Mouse (Mus musculus) midbrain, postnatal 0 days (tissue): ENCODE measurements at regions not wholly inside any gene's neighbourhood (a gene's known extent, or its start where the extent isn't known, plus 50 kb on each side); places are given as distances from the start of the nearest gene placed in this dataset.
A peak's percentile ranks its signal among the peaks of the same experiment; 100 is the strongest.

Source experiments
- ATAC-seq: fragments of 200-750 bp; cut with Nextera tagmentation; 2 replicates; pipeline ENCODE4 v1.8.0; 2017; ENCODE audit warnings: moderate number of reproducible peaks, mild to moderate bottlenecking, moderate TSS enrichment, moderate library complexity; ENCODE audit not compliant: low FRiP score
- DNase-seq: peaks from one replicate; pipeline ENCODE4 v3.0.0-alpha.2; 2015; ENCODE audit warnings: low spot score
- H3K27ac ChIP-seq: fragments of 300-500 bp; sonication (generic); 2 replicates; pipeline ENCODE4 v1.5.1; 2014; ENCODE audit warnings: low read depth, mild to moderate bottlenecking, low read length, mixed read lengths
- H3K27me3 ChIP-seq: fragments of 300-500 bp; sonication (generic); 2 replicates; pipeline ENCODE4 v1.6.1; 2014; ENCODE audit warnings: low read length, control low read depth, mixed read lengths; ENCODE audit not compliant: insufficient read depth
- H3K36me3 ChIP-seq: fragments of 300-500 bp; sonication (generic); 2 replicates; pipeline ENCODE4 v1.6.1; 2014; ENCODE audit warnings: low read length, control low read depth, mixed read lengths; ENCODE audit not compliant: insufficient read depth
- H3K4me1 ChIP-seq: fragments of 300-500 bp; sonication (generic); 2 replicates; pipeline ENCODE4 v1.6.1; 2014; ENCODE audit warnings: mild to moderate bottlenecking, control low read depth, antibody characterized with exemption, low read length, mixed read lengths; ENCODE audit not compliant: insufficient read depth
- H3K4me2 ChIP-seq: fragments of 300-500 bp; sonication (generic); 2 replicates; pipeline ENCODE4 v1.6.1; 2014; ENCODE audit warnings: low read depth, mild to moderate bottlenecking, low read length, mixed read lengths; ENCODE audit not compliant: poor library complexity, severe bottlenecking
- H3K4me3 ChIP-seq: fragments of 300-500 bp; sonication (generic); 2 replicates; pipeline ENCODE4 v1.5.1; 2014; ENCODE audit warnings: low read depth, mild to moderate bottlenecking, low read length, moderate library complexity
- H3K9ac ChIP-seq: fragments of 300-500 bp; sonication (generic); replicated peaks from 2 replicates; pipeline ENCODE4 v1.6.1; 2014; ENCODE audit warnings: mild to moderate bottlenecking, low read length, moderate library complexity, mixed read lengths; ENCODE audit not compliant: poor library complexity, severe bottlenecking
- H3K9me3 ChIP-seq: fragments of 300-500 bp; sonication (generic); 2 replicates; pipeline ENCODE4 v1.6.1; 2016; ENCODE audit warnings: low read length, control low read depth
- CTCF ChIP-seq: IDR thresholded peaks from 2 replicates; pipeline ENCODE4 v1.5.1; 2016; ENCODE audit warnings: antibody characterized with exemption, mild to moderate bottlenecking
- WGBS: fragments of 180-500 bp; shearing (Covaris S2); extraction: QIAGEN DNeasy Blood & Tissue Kit; methylation state at CpG from one replicate; pipeline ENCODE4 v1.1.7; 2014; 5-methylcytosine and 5-hydroxymethylcytosine counted together

GRCm38 (mm10) chr9:87984910-87985309 is 253.8 kb upstream of the Tbx18 start:
- Histone ChIP-seq H3K9me3 (no peaks in the 10 kb centered on the region), H3K9ac (no peak overlapping the region), H3K4me2 (no peak overlapping the region), H3K27me3 (no peaks in the 10 kb centered on the region), H3K4me1 (no peaks in the 10 kb centered on the region), H3K4me3 (no peak overlapping the region), H3K27ac (no peak overlapping the region), H3K36me3 (no peaks in the 10 kb centered on the region)
- DNase-seq (no peak), ATAC-seq (no peak)
- TF ChIP-seq CTCF = no peak
- 86% methylated on average over 3 of the region's 3 CpGs for WGBS

DNA sequence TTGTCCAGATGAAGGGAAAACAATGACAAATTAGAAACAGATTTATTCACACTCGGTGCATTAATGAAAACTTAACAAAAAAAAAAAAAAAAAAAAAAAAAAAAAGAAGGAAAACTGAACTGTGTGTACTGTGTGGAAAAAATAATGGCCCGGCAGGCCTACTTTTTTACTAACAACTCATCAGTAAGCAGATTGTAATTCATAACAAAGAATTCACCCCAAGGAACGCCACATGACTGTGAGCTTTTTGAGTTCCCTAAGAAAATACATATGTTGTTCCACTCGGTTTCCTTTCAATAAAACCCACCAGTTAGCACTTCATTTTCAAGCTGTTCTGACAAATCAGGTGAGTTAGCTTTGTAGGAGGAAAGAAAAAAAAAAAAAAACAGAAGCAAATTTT is 254.4 kb upstream of the Tbx18 start:
- Histone ChIP-seq H3K9ac (no peak overlapping the region), H3K27ac (no peak overlapping the region), H3K4me2 (no peak overlapping the region), H3K27me3 (no peaks in the 10 kb centered on the region), H3K36me3 (no peaks in the 10 kb centered on the region), H3K4me1 (no peaks in the 10 kb centered on the region), H3K9me3 (no peaks in the 10 kb centered on the region), H3K4me3 (no peak overlapping the region)
- no peak for TF ChIP-seq CTCF
- 60% methylated on average over 4 of the region's 4 CpGs for WGBS
- no peak for DNase-seq
- no peak for ATAC-seq

DNA sequence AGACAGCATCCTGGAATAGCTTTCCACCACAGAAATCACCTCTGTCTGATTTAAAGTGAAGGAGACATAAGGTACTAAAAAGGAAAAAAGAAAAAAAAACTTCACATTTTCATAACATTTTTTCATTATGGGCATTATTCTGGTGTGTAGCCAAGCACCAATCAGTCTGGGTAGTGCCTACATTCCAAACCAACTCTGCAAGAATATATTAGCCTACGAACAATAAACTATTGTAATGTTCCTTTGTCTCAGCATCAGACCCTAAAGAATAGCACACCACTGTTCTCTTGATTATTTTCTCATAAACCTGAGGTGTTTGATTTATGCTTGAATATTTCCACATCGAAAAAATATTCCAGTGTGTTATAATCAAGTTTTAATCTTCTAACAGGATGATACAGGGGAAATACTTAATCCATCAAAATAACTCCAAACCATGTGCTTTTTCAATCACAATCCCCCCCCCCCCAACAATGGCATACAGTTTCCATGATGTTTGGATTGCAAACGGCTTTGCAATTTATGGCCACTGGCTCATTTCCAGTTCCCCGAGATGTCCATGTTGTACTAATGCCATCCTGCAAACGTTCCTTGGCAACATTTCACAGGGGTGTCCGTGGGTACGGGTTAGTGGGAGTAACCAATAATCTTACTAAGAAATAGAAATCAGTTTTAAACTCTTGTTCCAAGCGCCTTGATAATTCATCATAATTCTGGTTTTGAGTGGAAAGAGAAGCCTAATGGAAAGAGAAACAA is 275.1 kb upstream of the Tbx18 start:
- Histone ChIP-seq H3K9me3 (no peaks in the 10 kb centered on the region), H3K9ac (no peak overlapping the region), H3K27ac (no peak overlapping the region), H3K27me3 (no peaks in the 10 kb centered on the region), H3K36me3 (no peaks in the 10 kb centered on the region), H3K4me3 (no peak overlapping the region), H3K4me1 (no peaks in the 10 kb centered on the region), H3K4me2 (no peak overlapping the region)
- DNase-seq (no peak), ATAC-seq (no peak)
- WGBS = 75% methylated on average over 8 of the region's 8 CpGs
- no peak for TF ChIP-seq CTCF

GRCm38 (mm10) chr9:88023752-88024151 is 292.7 kb upstream of the Tbx18 start:
- H3K36me3 ChIP-seq = no peaks in the 10 kb centered on the region
- no peak for ATAC-seq
- WGBS = 67% methylated on average over 3 of the region's 3 CpGs

DNA sequence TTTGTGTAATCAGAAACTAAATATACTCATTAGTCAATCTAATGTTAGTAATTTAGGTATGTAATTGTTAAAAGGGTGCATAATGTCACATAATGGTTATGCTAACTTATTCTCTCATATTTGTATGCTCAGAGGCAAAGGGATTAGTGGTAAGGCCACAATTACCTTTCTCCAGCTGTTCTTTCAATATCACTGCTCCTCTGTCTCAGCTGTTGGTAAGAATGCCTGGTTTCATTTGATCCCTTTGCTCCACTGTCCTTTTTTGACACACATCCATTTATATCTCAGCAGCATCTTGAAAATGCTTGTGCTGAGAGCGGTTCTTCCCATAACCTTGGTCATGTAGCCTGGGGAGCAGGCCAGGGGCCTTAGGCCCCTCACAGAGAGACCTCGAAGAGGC is 294.9 kb upstream of the Tbx18 start:
- H3K4me1 ChIP-seq = no peaks in the 10 kb centered on the region
- WGBS = 63% methylated on average over 2 of the region's 2 CpGs
- no peaks in the 10 kb centered on the region for H3K36me3 ChIP-seq
- DNase-seq = no peak
- no peak for TF ChIP-seq CTCF
- H3K4me3 ChIP-seq = no peak overlapping the region
- ATAC-seq = no peak
- H3K4me2 ChIP-seq = no peak overlapping the region
- H3K9ac ChIP-seq = no peak overlapping the region
- H3K27ac ChIP-seq = no peak overlapping the region
- no peaks in the 10 kb centered on the region for H3K9me3 ChIP-seq
- H3K27me3 ChIP-seq = no peaks in the 10 kb centered on the region

More at GRCm38 (mm10) chr9:88023752-88024151, 292.7 kb upstream of the Tbx18 start:
- Histone ChIP-seq H3K4me3 (no peak overlapping the region), H3K9me3 (no peaks in the 10 kb centered on the region), H3K27me3 (no peaks in the 10 kb centered on the region), H3K27ac (no peak overlapping the region), H3K4me2 (no peak overlapping the region), H3K9ac (no peak overlapping the region), H3K4me1 (no peaks in the 10 kb centered on the region)
- no peak for DNase-seq
- TF ChIP-seq CTCF = no peak

- Histone ChIP-seq H3K27me3 (no peaks in the 10 kb centered on the region), H3K4me3 (no peak overlapping the region), H3K9me3 (no peaks in the 10 kb centered on the region), H3K36me3 (no peaks in the 10 kb centered on the region), H3K9ac (no peak overlapping the region), H3K4me1 (no peaks in the 10 kb centered on the region), H3K4me2 (no peak overlapping the region), H3K27ac (no peak overlapping the region)
- ATAC-seq (no peak), DNase-seq (peak; percentile 1)
- TF ChIP-seq CTCF = no peak
- WGBS = 89% methylated on average over 6 of the region's 6 CpGs
Measured at GRCm38 (mm10) chr9:88030509-88031148, 296.4 kb upstream of the Nt5e start.
